Comparison of ENCODE assay signal across 16 mouse cellular contexts in the genomic region with DNA sequence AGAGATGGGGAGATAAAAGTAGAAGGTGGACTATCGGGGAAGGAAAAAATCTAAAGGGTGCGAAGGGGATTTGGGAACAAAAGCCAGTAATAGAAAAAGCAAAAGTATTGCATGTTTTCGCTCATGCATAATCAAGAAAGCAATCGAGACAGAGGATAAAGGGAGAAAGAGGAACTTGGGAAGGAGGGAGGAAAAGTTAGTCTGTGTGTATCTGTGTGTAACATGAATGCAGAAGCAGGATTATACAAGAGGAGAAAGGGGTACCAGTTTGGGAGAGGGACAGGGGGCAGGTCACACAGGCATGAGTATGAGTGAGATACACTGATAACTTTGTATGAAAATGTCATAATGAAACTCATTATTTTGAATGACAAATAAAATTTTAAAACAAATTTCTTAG.
"Had no signal": no experiment of that assay in that cellular context is flagged by ENCODE, and none has a peak within 500 bp of the region (broad histone marks: within the 10 kb centered on the region; RNA-seq: fewer than 3 reads in every experiment).

No protein-coding gene starts in this region.

- H3K9ac ChIP-seq: neural tube, embryonic 13.5 days; neural tube, embryonic 15.5 days; stomach, embryonic 15.5 days had no signal

- H3K9me3 ChIP-seq: neural tube, embryonic 13.5 days; neural tube, embryonic 15.5 days; stomach, embryonic 15.5 days had no signal

- H3K36me3 ChIP-seq: neural tube, embryonic 13.5 days; neural tube, embryonic 15.5 days; stomach, embryonic 15.5 days had no signal

- H3K27ac ChIP-seq: neural tube, embryonic 13.5 days; neural tube, embryonic 15.5 days; stomach, embryonic 15.5 days; stomach, postnatal 0 days had no signal

- H3K27me3 ChIP-seq: neural tube, embryonic 13.5 days; neural tube, embryonic 15.5 days; stomach, embryonic 15.5 days had no signal

- H3K4me1 ChIP-seq: neural tube, embryonic 13.5 days; neural tube, embryonic 15.5 days; stomach, embryonic 15.5 days had no signal

- H3K4me3 ChIP-seq: neural tube, embryonic 13.5 days; neural tube, embryonic 15.5 days; stomach, embryonic 15.5 days had no signal

- DNase-seq: retina, postnatal 1 day; right cerebral cortex, adult 18-20 months; right cerebral cortex, postnatal 14 days; right cerebral cortex, postnatal 25 days; right cerebral cortex, postnatal 4 days; spleen, adult 18-20 months; thymus, adult 18-20 months; thymus, adult 2 months; thymus, postnatal 14 days; thymus, postnatal 25 days; thymus, postnatal 36 days; thymus, postnatal 4 days had no signal
